Comparison of ENCODE assay signal across 8 mouse cellular contexts in the genomic region with DNA sequence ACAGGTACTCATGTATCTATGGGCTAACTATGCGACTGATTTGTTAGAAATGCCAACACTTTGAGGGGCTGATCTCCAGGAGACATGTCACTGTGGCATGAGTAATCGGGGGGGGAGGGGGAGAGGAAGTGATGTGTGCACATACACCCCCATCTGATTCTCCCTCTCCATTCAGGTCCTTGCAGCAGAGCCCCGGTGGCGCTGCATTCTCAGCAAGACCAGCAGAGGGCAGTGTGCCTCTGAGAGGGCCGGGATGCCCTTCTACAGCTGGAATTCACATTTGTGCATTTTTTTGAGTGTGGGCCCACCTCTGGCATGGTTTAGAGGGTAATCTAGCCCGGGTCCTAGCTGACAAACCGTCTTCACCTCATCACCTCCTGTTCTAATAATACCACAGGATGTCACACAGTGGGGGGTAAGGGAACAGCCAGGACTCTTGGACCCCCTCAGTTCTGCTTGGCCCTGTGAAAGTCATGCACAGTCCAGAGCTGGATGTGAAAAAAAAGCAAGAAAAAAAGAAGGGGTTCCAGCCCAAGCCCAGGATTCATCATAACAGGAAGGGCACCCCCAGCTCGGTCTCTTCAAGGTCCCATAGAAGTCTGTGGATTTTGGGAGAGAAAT.
A peak's percentile ranks its signal among the peaks of the same experiment; 100 is the strongest.
DNase-seq lines count a peak whose midpoint lies in the region; TF ChIP-seq lines count a peak whose summit lies in the region.

No protein-coding gene starts in this region.

- no peaks in the 10 kb centered on the region for H3K79me2 ChIP-seq in CH12.LX (replicated peaks; ENCODE audit: control insufficient read depth, extremely low read depth, insufficient read depth, poor library complexity, severe bottlenecking)

- no peak for TF ChIP-seq EP300 in CH12.LX (IDR thresholded peaks at IDR 0.05; ENCODE audit: low read length)

- no peak overlapping the region for H3K4me3 ChIP-seq in CH12.LX (replicated peaks in 1 of 3; ENCODE audit: low read depth in 2 of 3, low read length in 2 of 3, poor library complexity in 1 of 3)
- H3K4me3 ChIP-seq in forebrain, embryonic 10.5 days, result no peak overlapping the region
- no peak overlapping the region for H3K4me3 ChIP-seq in lung, adult 2 months (replicated peaks; ENCODE audit: extremely low read depth, low read depth, low read length)

- TF ChIP-seq CTCF in CH12.LX (conservative IDR thresholded peaks at IDR 0.05 in 1 of 2, IDR thresholded peaks at IDR 0.05 in 1 of 2; ENCODE audit: low read depth in 2 of 2, low read length in 2 of 2), result peak; percentile 81 to 86
- peak; percentile 81 for TF ChIP-seq CTCF in lung, adult 2 months (IDR thresholded peaks at IDR 0.05; ENCODE audit: insufficient read depth, low read length)

- no peak overlapping the region for H3K9ac ChIP-seq in CH12.LX (ENCODE audit: insufficient read depth, low read depth)

- TF ChIP-seq POLR2A in CH12.LX (IDR thresholded peaks at IDR 0.05; ENCODE audit: low read depth, low read length), result no peak
- no peak for TF ChIP-seq POLR2A in lung, adult 2 months (IDR thresholded peaks at IDR 0.05; ENCODE audit: borderline replicate concordance, extremely low read depth, low read depth, low read length)

- no peaks in the 10 kb centered on the region for H3K9me3 ChIP-seq in CH12.LX (replicated peaks; ENCODE audit: low read length)
- no peaks in the 10 kb centered on the region for H3K9me3 ChIP-seq in forebrain, embryonic 10.5 days

- DNase-seq in CH12.LX (ENCODE audit: extremely low read depth), result peak; percentile 64
- peak; percentile 60 to 64 for DNase-seq in adrenal gland, postnatal 4 days (ENCODE audit: low spot score in 2 of 2)
- DNase-seq in forebrain, embryonic 10.5 days (ENCODE audit: extremely low spot score, low spot score), result peak; percentile 73
- DNase-seq in heart, postnatal 10 days, result peak; percentile 81 to 89
- peak; percentile 81 for DNase-seq in layer of hippocampus, adult 11-12 months (ENCODE audit: low spot score)
- peak; percentile 64 for DNase-seq in lung, adult 2 months
- DNase-seq in retina, embryonic 14.5 days (ENCODE audit: low spot score), result peak; percentile 83
- DNase-seq in urinary bladder, postnatal 36 days (ENCODE audit: low spot score in 2 of 2), result peak; percentile 44 to 66

- dilution Hi-C loops in CH12.LX (cut with MboI; ENCODE audit: extremely low pct_ligation_motif_present, extremely low pct_unique_long_range_greater_than_20kb, low sequenced_read_pairs), result no loop called here

- TF ChIP-seq RAD21 in CH12.LX (IDR thresholded peaks at IDR 0.05; ENCODE audit: low read depth, low read length), result peak; percentile 77

- H3K27ac ChIP-seq in CH12.LX (ENCODE audit: insufficient read depth, low read depth), result no peak overlapping the region
- H3K27ac ChIP-seq in forebrain, embryonic 10.5 days, result no peak overlapping the region

- peaks cover 0 to 3% of the 10 kb centered on the region in 2 experiments; a peak in 2 of 4 replicates for H3K4me1 ChIP-seq in CH12.LX (ENCODE audit: control insufficient read depth in 1 of 2, insufficient read depth in 2 of 2)
- H3K4me1 ChIP-seq in forebrain, embryonic 10.5 days, result peaks cover 11% of the 10 kb centered on the region
- H3K4me1 ChIP-seq in lung, adult 2 months (ENCODE audit: control insufficient read depth, insufficient read depth, low read length), result no peaks in the 10 kb centered on the region

- no peak overlapping the region for H3K4me2 ChIP-seq in CH12.LX (ENCODE audit: insufficient read depth, low read depth, poor library complexity, severe bottlenecking)

- in situ Hi-C loops in CH12.LX (cut with MboI; ENCODE audit: low pct_ligation_motif_present, low pct_unique_long_range_greater_than_20kb, low sequenced_read_pairs), result loop anchor here (10.0 kb wide), 1 partner anchor 109 kb away; no protein-coding TSS in a partner anchor

- intact Hi-C loops in heart, postnatal 10 days (cut with DNase I), result loop anchor here (1.0 to 5.0 kb wide), 2 partner anchors 217 to 239 kb away; no protein-coding TSS in a partner anchor

- H3K36me3 ChIP-seq in CH12.LX (replicated peaks in 1 of 2; ENCODE audit: control insufficient read depth in 1 of 2, insufficient read depth in 1 of 2, low read length in 1 of 2), result no peaks in the 10 kb centered on the region
- H3K36me3 ChIP-seq in forebrain, embryonic 10.5 days (replicated peaks), result no peaks in the 10 kb centered on the region

- 27% methylated on average over 8 of the region's 8 CpGs for WGBS in forebrain, embryonic 10.5 days
- 14% methylated on average over 8 of the region's 8 CpGs for WGBS in lung, adult 2 months

- no peaks in the 10 kb centered on the region for H3K27me3 ChIP-seq in CH12.LX (replicated peaks)
- H3K27me3 ChIP-seq in forebrain, embryonic 10.5 days (ENCODE audit: poor library complexity, severe bottlenecking), result no peaks in the 10 kb centered on the region; the same call in 1 of the 2 replicates

TF ChIP-seq in CH12.LX, 34 proteins besides CTCF, POLR2A, EP300 and RAD21:
- TF ChIP-seq RCOR1 (conservative IDR thresholded peaks at IDR 0.05; ENCODE audit: low read depth, low read length) (no peak), ZC3H11A (IDR thresholded peaks at IDR 0.05; ENCODE audit: low read depth, low read length) (0 out of 2 replicates have a peak, but pooled peaks have one; percentile 45), SMC3 (IDR thresholded peaks at IDR 0.05; ENCODE audit: low read depth, low read length) (peak; percentile 93), MEF2A (IDR thresholded peaks at IDR 0.05; ENCODE audit: borderline replicate concordance, low read depth, low read length) (no peak), ZNF384 (IDR thresholded peaks at IDR 0.05; ENCODE audit: low read depth, low read length) (0 out of 2 replicates have a peak, but pooled peaks have one; percentile 11)
